Mouse (Mus musculus) limb, embryonic 15.5 days (tissue): ENCODE measurements around the gene Slc7a1. TPM values are rescaled to one million over a fixed set of nuclear protein-coding genes. Genes with fewer than 3 reads are reported as not detected.

Source experiments
- ATAC-seq: fragments of 200-750 bp; cut with Nextera tagmentation; 2 replicates; pipeline ENCODE4 v1.8.0; 2017; ENCODE audit warnings: low read depth, moderate TSS enrichment; ENCODE audit not compliant: insufficient number of reproducible peaks, low FRiP score, low TSS enrichment
- H3K27ac ChIP-seq: fragments of 300-500 bp; sonication (generic); 2 replicates; pipeline ENCODE4 v1.5.1; 2015; ENCODE audit warnings: moderate library complexity, mild to moderate bottlenecking, inconsistent platforms
- H3K27me3 ChIP-seq: fragments of 300-500 bp; sonication (generic); 2 replicates; pipeline ENCODE4 v1.6.1; 2015; ENCODE audit warnings: inconsistent platforms
- H3K36me3 ChIP-seq: fragments of 300-500 bp; sonication (generic); 2 replicates; pipeline ENCODE4 v1.6.1; 2015; ENCODE audit warnings: inconsistent platforms
- H3K4me1 ChIP-seq: fragments of 300-500 bp; sonication (generic); 2 replicates; pipeline ENCODE4 v1.6.1; 2015; ENCODE audit warnings: inconsistent platforms
- H3K4me2 ChIP-seq: fragments of 300-500 bp; sonication (generic); 2 replicates; pipeline ENCODE4 v1.6.1; 2015; ENCODE audit warnings: mild to moderate bottlenecking, inconsistent platforms
- H3K4me3 ChIP-seq: fragments of 300-500 bp; sonication (generic); 2 replicates; pipeline ENCODE4 v1.5.1; 2015; ENCODE audit warnings: mild to moderate bottlenecking, inconsistent platforms
- H3K9ac ChIP-seq: fragments of 300-500 bp; sonication (generic); 2 replicates; pipeline ENCODE4 v1.6.1; 2015; ENCODE audit warnings: inconsistent platforms
- H3K9me3 ChIP-seq: fragments of 300-500 bp; sonication (generic); 2 replicates; pipeline ENCODE4 v1.6.1; 2016; ENCODE audit warnings: inconsistent platforms
- WGBS: fragments of 180-500 bp; shearing (Covaris S2); methylation state at CpG from one replicate; pipeline ENCODE4 v1.1.7; 2015; 5-methylcytosine and 5-hydroxymethylcytosine counted together
- polyA plus RNA-seq: library from polyadenylated mRNA; unstranded; fragments of >200 nt; fragmentation: Nextera tagmentation; extraction: Ambion mirVana; gene quantifications from 2 replicates; pipeline ENCODE4 v1.2.1, GENCODE M21; 2015

Gene Slc7a1
- 22.7 and 23.6 TPM in 2 replicates for polyA plus RNA-seq

DNA sequence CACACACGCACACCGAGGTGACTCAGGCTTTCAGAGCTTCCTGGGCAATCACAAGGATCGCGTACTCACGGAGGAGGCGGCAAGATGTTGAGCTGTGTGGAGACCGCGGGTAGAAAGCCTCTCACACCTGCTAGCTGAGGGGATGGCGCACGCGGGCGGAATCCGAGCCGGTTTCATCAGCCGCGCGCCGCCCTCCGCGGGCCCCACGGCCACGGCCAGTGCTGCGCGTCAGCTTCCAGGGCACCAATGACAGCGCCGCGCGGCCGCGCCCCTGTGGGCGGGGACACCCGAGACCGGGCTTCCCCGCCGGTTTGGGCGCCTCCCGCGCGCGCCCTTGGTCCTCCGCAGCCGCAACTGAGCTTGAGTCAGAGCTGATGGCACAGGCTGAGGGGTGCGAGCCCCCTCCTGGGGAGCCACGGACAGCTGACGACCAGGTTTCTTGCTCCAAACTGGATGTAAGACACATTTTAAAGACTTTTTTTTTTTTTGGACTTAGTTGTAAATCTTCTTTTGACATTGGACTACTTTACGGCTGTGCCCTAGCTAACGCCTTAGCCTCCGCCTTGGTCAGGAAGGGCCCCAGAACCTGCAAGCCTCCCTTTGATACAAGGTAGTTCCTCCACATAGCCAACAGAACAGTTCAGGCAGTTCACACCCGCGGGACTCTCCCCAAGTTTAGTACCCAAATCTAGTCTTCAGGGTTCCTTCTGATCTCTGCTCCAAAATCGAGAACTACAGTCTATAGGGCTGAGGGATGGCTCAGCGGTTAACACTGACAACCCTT, at the start of gene Slc7a1:
Slc7a1 (minus strand) TSS at position 245 of the 784 bp plus-strand sequence.
- H3K4me1 ChIP-seq: peaks cover 13% of the 10 kb centered on the region
- H3K4me2 ChIP-seq: peak within 1 kb of the TSS; percentile 97
- H3K9ac ChIP-seq: peak within 1 kb of the TSS; percentile 55
- peak; percentile 88 for ATAC-seq
- H3K36me3 ChIP-seq: no peaks in the 10 kb centered on the region
- 2% methylated on average over 50 of the region's 52 CpGs for WGBS
- H3K27ac ChIP-seq: peak within 1 kb of the TSS; percentile 72
- no peaks in the 10 kb centered on the region for H3K27me3 ChIP-seq
- H3K9me3 ChIP-seq: no peaks in the 10 kb centered on the region
- H3K4me3 ChIP-seq: peak within 1 kb of the TSS; percentile 77

- Histone ChIP-seq H3K36me3 (no peaks in the 10 kb centered on the region), H3K4me1 (peaks cover 8% of the 10 kb centered on the region), H3K4me2 (no peak overlapping the region), H3K27me3 (no peaks in the 10 kb centered on the region), H3K9ac (no peak overlapping the region), H3K27ac (no peak overlapping the region), H3K9me3 (peaks cover 5% of the 10 kb centered on the region; the same call in 1 of the 2 replicates), H3K4me3 (no peak overlapping the region)
- WGBS: 81% methylated on average over 2 of the region's 2 CpGs
- ATAC-seq: no peak
Measured at GRCm38 (mm10) chr5:148444974-148445373, 45.3 kb upstream of the Slc7a1 start.

- H3K36me3 ChIP-seq: no peaks in the 10 kb centered on the region
- peak overlapping the region; percentile 71 for H3K27ac ChIP-seq
- H3K27me3 ChIP-seq: no peaks in the 10 kb centered on the region
- no peak overlapping the region for H3K4me2 ChIP-seq
- H3K4me3 ChIP-seq: no peak overlapping the region
- 33% methylated on average over 5 of the region's 5 CpGs for WGBS
- H3K4me1 ChIP-seq: peaks cover 8% of the 10 kb centered on the region
- H3K9me3 ChIP-seq: peaks cover 5% of the 10 kb centered on the region; the same call in 1 of the 2 replicates
- H3K9ac ChIP-seq: no peak overlapping the region
- peak; percentile 63 for ATAC-seq
Measured at GRCm38 (mm10) chr5:148443734-148444133, 44.0 kb upstream of the Slc7a1 start.

GRCm38 (mm10) chr5:148435660-148436059, 36.0 kb upstream of the Slc7a1 start:
- Histone ChIP-seq H3K27me3 (no peaks in the 10 kb centered on the region), H3K9me3 (no peaks in the 10 kb centered on the region), H3K36me3 (no peaks in the 10 kb centered on the region), H3K27ac (no peak overlapping the region), H3K4me3 (no peak overlapping the region), H3K4me2 (no peak overlapping the region), H3K9ac (no peak overlapping the region), H3K4me1 (0 out of 2 replicates have a peak, but pooled peaks cover 3% of the 10 kb centered on the region)
- ATAC-seq: no peak
- WGBS: 47% methylated on average over 3 of the region's 3 CpGs

DNA sequence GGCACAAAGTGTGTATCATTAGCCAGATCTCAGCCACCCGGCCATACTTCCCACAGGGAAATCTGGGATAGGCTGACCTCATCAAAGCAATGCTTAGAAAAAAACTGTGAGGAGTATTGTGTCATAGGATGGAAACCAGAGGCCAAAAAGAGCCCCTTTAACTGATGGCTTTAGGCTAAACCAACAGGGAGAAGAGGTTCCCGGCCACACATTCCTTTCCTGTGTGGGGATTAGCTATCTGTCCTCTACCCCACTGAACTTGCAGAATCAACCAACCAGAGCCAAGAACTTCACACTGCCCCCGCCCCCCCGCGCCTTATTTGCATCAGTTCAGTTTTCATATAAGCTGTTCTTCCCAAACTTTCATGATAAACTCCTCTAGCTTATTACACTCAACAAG, 32.4 kb upstream of the Slc7a1 start:
- no peak for ATAC-seq
- no peaks in the 10 kb centered on the region for H3K27me3 ChIP-seq
- 0 out of 2 replicates have a peak, but pooled peaks cover under 1% of the 10 kb centered on the region for H3K4me1 ChIP-seq
- H3K9ac ChIP-seq: no peak overlapping the region
- H3K27ac ChIP-seq: no peak overlapping the region
- WGBS: 73% methylated on average over 5 of the region's 5 CpGs
- no peaks in the 10 kb centered on the region for H3K9me3 ChIP-seq
- no peaks in the 10 kb centered on the region for H3K36me3 ChIP-seq
- H3K4me2 ChIP-seq: no peak overlapping the region
- H3K4me3 ChIP-seq: no peak overlapping the region

DNA sequence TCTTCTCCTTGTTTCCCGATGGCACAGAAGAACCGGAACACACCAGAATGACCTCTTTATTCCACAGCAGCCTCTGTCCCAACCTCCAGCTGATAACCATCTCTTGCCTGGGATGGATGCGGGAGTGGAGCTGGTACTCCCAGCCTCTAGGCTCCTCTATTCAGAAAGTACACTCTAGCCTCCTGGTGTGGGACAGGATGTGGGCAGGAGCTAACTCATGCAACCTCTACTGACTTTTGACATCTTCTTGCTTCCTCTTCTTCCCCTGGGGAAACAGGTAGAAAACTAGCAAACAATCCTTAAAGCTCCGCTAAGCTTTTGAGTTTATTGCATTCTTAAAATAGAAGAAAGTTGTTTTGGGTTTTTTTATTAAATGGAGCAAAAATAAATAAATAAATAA, 29.1 kb upstream of the Slc7a1 start:
- WGBS: 88% methylated on average over 4 of the region's 4 CpGs
- H3K9ac ChIP-seq: no peak overlapping the region
- H3K4me3 ChIP-seq: no peak overlapping the region
- no peaks in the 10 kb centered on the region for H3K9me3 ChIP-seq
- no peaks in the 10 kb centered on the region for H3K4me1 ChIP-seq
- H3K36me3 ChIP-seq: no peaks in the 10 kb centered on the region
- no peak overlapping the region for H3K4me2 ChIP-seq
- H3K27ac ChIP-seq: no peak overlapping the region
- no peak for ATAC-seq
- H3K27me3 ChIP-seq: no peaks in the 10 kb centered on the region

DNA sequence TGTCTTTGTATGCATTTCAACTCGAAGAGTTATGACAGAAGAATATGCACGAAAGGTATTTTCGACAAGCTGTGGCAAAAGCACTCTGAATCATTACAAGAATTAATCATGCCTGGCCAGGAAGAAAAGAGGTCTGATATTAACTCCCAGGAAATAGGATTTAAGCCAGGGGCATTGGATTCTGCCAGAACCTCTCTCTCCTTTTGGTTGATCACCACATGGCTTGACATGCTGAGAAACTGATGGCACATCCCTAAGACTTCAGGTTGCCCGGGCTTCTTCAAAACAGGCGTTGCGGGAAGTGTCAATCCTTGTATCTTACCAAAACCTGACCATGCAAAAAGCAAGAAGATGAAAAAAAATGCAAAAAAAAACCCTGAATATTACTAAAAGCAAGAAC, 25.4 kb upstream of the Slc7a1 start:
- Histone ChIP-seq H3K4me3 (no peak overlapping the region), H3K4me2 (no peak overlapping the region), H3K36me3 (no peaks in the 10 kb centered on the region), H3K27me3 (no peaks in the 10 kb centered on the region), H3K9ac (no peak overlapping the region), H3K4me1 (no peaks in the 10 kb centered on the region), H3K9me3 (no peaks in the 10 kb centered on the region), H3K27ac (no peak overlapping the region)
- 65% methylated on average over 6 of the region's 6 CpGs for WGBS
- no peak for ATAC-seq

- H3K27me3 ChIP-seq: no peaks in the 10 kb centered on the region
- no peak overlapping the region for H3K4me2 ChIP-seq
- WGBS: 53% methylated on average over 2 of the region's 2 CpGs
- no peaks in the 10 kb centered on the region for H3K9me3 ChIP-seq
- H3K4me3 ChIP-seq: no peak overlapping the region
- H3K9ac ChIP-seq: no peak overlapping the region
- H3K27ac ChIP-seq: no peak overlapping the region
- H3K4me1 ChIP-seq: 0 out of 2 replicates have a peak, but pooled peaks cover 4% of the 10 kb centered on the region
- no peaks in the 10 kb centered on the region for H3K36me3 ChIP-seq
- ATAC-seq: no peak
Measured at GRCm38 (mm10) chr5:148421326-148421725, 21.6 kb upstream of the Slc7a1 start.

DNA sequence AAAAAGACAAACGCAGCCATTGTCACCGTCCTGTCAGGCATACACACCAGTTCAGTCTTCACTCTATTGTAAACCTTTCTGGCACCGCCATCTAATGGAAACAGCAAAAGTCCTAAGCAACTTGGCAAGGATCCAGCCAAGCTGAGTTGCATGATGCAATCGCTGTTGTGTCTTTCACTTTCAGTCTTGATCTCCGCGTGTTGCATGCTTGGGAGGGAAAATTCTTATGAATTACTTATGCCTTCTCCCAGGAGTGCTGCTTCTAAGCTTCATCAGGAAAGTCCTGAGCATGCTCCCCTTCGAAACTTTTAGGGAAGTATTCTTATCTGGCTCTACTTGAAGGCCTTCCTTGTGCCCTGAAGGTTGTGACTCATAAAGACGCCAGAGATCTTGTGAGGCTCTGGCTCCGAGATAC, 19.4 kb upstream of the Slc7a1 start:
- WGBS: 60% methylated on average over 9 of the region's 9 CpGs
- H3K27ac ChIP-seq: 0 out of 2 replicates have a peak overlapping the region, but pooled peaks have one; percentile 33
- no peaks in the 10 kb centered on the region for H3K9me3 ChIP-seq
- ATAC-seq: no peak
- H3K9ac ChIP-seq: no peak overlapping the region
- 0 out of 2 replicates have a peak overlapping the region, but pooled peaks have one; percentile 1 for H3K4me2 ChIP-seq
- no peak overlapping the region for H3K4me3 ChIP-seq
- no peaks in the 10 kb centered on the region for H3K36me3 ChIP-seq
- H3K27me3 ChIP-seq: no peaks in the 10 kb centered on the region
- 0 out of 2 replicates have a peak, but pooled peaks cover 9% of the 10 kb centered on the region for H3K4me1 ChIP-seq

DNA sequence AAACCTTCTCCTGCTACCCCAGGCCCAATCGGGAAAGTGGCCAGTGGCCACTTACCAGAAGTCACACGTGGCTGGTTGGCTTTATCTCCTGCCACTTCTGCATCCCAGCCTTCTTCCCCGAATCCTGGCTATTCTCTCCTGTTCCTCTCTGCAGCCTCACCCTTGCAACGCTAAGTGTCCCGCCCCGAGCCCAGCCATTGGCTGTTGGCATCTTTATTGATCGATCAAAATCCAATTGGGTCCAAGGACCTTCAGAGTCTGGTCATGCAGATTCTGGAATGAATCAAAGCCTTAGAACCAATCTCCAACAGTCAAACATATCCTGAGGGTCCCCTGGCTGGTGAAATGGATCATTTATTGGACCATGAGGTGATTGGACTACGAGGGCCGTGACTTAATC, 18.7 kb upstream of the Slc7a1 start:
- no peaks in the 10 kb centered on the region for H3K9me3 ChIP-seq
- H3K4me1 ChIP-seq: 0 out of 2 replicates have a peak, but pooled peaks cover 9% of the 10 kb centered on the region
- no peak overlapping the region for H3K27ac ChIP-seq
- WGBS: 91% methylated on average over 9 of the region's 9 CpGs
- no peak overlapping the region for H3K9ac ChIP-seq
- no peak overlapping the region for H3K4me3 ChIP-seq
- no peak for ATAC-seq
- H3K36me3 ChIP-seq: no peaks in the 10 kb centered on the region
- H3K27me3 ChIP-seq: no peaks in the 10 kb centered on the region
- H3K4me2 ChIP-seq: no peak overlapping the region

DNA sequence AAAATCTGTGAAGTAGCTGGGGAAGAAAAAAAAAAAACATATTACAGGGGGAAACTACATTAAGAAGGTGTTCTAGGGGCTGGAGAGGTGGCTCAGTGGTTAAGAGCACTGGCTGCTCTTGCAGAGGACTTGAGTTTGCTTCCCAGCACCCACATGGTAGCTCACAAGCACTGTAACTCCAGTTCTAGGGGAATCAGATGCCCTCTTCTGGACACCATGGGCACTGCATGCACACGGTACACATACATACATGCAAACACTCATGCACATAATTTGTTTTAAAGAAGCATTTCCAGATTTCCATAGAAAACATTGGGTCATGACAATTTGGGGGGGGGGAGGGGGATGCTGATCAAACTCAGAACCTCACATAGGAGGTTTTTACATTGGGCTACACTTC, 18.1 kb upstream of the Slc7a1 start:
- Histone ChIP-seq H3K36me3 (no peaks in the 10 kb centered on the region), H3K9ac (no peak overlapping the region), H3K4me2 (no peak overlapping the region), H3K4me3 (no peak overlapping the region), H3K9me3 (no peaks in the 10 kb centered on the region), H3K27me3 (no peaks in the 10 kb centered on the region), H3K27ac (no peak overlapping the region), H3K4me1 (0 out of 2 replicates have a peak, but pooled peaks cover 9% of the 10 kb centered on the region)
- 90% methylated on average over 1 of the region's 1 CpGs for WGBS
- no peak for ATAC-seq

DNA sequence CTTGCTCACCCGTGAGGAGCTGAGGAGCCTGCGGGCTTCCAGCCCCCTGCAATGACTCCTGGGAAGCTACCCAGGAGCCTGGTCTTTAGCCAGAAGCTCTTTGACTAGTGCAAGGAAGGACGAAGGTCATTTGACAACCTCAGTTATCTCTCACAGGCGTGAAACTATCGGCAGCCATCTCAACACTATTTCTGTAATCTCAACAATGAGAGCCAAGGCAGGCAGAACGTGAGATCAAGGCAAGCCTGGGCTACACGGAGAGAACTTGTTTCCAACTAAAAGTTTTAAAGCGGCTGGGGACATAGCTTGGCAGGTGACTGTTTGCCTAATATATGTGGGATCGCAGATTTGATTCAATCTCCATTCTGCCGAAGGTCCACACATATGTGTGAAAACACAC, 16.8 kb upstream of the Slc7a1 start:
- 62% methylated on average over 10 of the region's 10 CpGs for WGBS
- H3K27me3 ChIP-seq: no peaks in the 10 kb centered on the region
- no peak overlapping the region for H3K27ac ChIP-seq
- no peak for ATAC-seq
- no peak overlapping the region for H3K4me2 ChIP-seq
- H3K4me1 ChIP-seq: 0 out of 2 replicates have a peak, but pooled peaks cover 9% of the 10 kb centered on the region
- H3K9ac ChIP-seq: no peak overlapping the region
- H3K4me3 ChIP-seq: no peak overlapping the region
- no peaks in the 10 kb centered on the region for H3K9me3 ChIP-seq
- no peaks in the 10 kb centered on the region for H3K36me3 ChIP-seq
